Mouse (Mus musculus): ENCODE measurements around the gene Gm17361.
"Not testable (repeated sequence)": the region's sequence is repeated elsewhere in the genome, so short reads cannot be mapped to it uniquely, and the experiment has no call there.

Gm17361 gene
- long read RNA-seq, experiment 1, result 0 reads
- long read RNA-seq, experiment 2, result 0 reads

GRCm38 (mm10) chrX:125003863-125004262 is at the start of gene Gm17361:
TSS of gene Gm17361 (plus strand) at chrX:125004163.
- intact Hi-C loops (cut with DNase I), result not testable (repeated sequence)
